Mouse (Mus musculus) adrenal gland, postnatal 10 days (tissue): ENCODE data around the gene Clcf1. TPM values are rescaled to one million over a fixed set of nuclear protein-coding genes. Genes with fewer than 3 reads are reported as not detected.
A peak's percentile ranks its signal among the peaks of the same experiment; 100 is the strongest.

Source experiments
- DNase-seq: peaks from one replicate; pipeline ENCODE4 v3.0.0; 2021; ENCODE audit warnings: mixed read lengths
- microRNA-seq: library from miRNA; unstranded; fragments of <30 nt; microRNA quantifications from one replicate; pipeline ENCODE4 v1.2.0, GENCODE M21; 2021
- total RNA-seq, 2 experiments: library from RNA; stranded (reverse); gene quantifications; 2 replicates each; pipeline ENCODE4 v1.2.3; 2021

Gene Clcf1
- total RNA-seq, 2 experiments from 2014 or later, result 8.3 to 9.8 TPM

DNA sequence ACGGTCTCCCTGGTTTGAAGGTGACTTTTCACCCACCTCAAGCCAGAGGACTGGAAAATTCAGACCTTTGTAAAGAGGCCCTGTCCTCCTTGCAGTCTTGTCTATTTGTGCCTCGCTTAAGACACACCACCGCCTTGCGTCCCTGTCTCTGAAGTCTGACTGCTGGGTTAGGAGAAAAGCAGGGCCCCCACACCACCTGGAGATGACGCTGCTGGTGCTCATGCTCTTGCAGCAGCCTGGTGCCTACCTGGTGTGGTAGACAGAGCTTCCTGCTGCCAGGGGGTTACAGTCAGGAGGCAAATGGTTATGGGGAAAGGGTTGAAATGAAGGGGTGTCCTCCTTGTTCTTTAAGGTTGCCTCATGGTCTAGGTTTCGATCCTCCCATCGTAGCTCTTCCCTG, 40.2 kb downstream of the Clcf1 start:
- no peak for DNase-seq

DNA sequence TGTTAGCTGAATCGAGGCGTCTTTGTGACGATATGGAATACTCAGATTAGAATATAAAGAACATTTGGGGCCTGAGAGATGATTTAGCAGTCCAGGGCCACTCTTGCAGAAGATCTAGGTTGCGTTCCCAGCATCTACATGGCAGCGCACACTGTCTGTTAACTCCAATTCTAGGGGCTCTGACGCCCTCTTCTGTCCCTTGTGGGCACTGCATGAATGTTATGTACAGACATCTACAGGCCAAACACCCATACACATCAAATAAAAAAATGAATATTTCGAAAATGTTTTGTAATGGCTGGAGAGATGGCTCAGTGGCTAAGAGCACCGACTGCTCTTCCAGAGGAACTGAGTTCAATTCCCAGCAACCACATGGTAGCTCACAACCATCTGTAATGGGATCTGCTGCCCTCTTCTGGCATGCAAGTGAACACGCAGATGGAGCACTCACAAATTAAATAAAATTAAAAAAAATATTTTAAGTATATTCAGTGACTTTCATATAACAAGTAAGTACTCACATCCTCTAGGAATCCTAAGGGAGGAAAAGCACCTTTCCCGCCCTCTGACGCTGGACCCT, 41.6 kb downstream of the Clcf1 start:
- no peak for DNase-seq

DNA sequence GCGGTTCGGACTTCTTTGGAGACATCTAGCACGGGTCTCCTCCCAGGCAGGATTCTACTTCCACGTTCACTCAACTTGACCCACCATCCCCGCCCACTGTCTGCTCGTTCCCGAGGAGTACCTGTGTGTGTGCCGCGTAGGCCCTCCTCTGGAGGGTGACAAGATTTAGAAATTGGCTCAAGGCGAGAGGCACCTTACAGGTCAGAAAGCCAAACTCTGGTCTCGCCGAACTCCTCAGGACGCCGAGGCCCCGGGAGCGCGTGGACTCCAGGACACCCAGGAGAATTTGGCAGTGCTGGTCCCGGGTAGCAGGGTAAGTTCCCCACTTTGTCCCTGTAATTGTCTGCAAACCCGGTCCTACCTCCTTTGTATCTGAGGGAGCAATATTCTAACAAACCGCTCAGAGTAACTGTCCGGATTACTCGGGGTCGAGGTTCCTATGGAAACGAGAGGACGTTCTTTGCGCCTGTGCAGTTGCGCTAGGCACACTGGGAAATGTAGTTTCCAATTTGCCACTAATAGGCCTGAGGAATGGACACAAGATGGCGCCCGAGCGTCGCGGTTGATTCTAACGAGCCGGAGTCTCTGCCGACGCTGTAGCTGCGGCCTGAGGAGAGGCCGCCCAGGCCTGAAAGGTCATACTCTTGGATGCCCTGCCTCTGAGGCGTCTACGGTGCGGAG, 43.3 kb downstream of the Clcf1 start:
- peak; percentile 94 for DNase-seq

DNA sequence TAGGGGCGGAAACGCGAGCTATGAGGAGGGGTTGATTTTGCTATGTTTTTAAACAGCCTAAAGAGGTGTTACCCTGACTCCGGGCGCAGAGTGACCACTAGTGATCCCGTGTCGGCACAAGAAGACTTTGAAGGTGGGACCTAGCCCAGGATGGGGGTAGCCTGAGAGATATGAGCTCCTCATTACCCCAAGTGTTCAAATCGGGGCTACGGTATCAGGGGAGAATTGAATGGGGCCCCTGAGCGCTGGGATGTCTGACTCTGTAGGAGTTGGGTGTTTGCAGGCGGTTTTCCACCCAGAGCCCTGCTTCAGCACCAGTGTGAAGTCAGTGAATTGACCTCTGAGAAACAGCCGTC, 43.8 kb downstream of the Clcf1 start:
- no peak for DNase-seq

DNA sequence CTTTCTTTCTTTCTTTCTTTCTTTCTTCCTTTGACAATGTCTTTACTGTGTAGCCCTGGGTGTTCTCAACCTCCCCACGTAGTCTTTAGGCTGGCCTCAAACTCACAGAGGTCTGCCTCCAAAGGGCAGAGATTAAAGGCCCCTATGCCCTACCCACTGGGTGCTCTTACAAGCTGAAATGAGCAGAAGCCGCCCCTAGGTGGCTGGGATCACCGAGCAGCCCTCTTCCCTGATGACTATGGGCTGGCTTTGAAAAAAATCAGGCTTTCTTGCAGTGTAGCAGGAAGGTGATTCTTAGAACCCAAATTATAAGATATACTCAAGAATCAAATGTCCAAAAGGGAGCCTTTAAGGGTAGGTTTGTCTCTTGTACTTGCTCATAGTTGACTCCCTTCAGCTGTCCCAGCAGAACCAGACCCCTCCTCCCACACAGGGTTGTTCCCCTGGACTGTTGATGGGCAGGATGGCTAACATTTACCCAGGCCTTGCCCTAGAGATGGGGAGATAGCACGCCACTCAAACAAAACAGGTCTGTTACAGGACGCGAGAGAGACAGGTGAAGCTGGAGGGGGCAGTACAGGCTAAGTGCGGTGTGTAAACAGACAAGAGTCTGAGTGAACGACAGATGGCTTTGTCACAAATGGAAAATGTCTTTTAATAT, 47.1 kb downstream of the Clcf1 start:
- no peak for DNase-seq

DNA sequence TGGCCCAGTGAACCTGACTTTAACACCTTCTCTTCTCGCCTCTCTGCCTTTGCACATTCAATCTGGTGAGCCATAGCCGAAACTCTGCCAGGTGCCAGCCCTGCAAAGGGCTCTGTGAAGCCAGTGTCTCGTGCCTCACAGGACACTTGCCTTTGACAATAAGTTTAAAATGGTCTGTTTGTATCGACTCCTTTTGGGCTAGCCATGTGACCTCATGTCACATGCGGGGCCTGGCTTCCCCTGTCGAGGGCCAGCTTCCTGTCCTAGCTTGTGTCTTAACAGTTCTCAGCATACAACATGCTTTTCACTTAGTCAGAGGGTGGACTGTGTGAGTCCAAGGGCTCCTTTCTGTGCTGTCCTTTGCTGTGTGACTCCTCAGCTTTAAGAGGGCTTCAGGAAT, 48.7 kb downstream of the Clcf1 start:
- no peak for DNase-seq

DNA sequence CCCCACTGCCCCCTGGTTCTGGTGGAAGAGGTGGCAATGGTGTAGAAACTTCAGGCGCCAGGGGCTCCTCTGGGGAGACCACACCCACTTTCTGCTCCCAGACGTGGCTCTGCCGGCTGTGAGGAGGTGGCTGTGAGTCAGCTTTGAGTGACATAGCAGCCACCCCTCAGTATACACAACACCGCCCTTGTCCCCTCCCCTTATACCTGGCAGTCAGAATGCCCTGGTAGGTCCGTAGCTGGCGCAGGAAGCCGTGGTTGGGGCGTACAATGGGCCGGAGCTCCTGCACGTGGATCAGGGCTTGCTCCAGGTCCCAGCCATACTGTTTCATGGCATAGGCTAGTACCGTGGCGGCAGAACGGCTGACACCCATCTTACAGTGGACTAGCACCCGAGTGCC, 49.7 kb downstream of the Clcf1 start:
- DNase-seq, result no peak

DNA sequence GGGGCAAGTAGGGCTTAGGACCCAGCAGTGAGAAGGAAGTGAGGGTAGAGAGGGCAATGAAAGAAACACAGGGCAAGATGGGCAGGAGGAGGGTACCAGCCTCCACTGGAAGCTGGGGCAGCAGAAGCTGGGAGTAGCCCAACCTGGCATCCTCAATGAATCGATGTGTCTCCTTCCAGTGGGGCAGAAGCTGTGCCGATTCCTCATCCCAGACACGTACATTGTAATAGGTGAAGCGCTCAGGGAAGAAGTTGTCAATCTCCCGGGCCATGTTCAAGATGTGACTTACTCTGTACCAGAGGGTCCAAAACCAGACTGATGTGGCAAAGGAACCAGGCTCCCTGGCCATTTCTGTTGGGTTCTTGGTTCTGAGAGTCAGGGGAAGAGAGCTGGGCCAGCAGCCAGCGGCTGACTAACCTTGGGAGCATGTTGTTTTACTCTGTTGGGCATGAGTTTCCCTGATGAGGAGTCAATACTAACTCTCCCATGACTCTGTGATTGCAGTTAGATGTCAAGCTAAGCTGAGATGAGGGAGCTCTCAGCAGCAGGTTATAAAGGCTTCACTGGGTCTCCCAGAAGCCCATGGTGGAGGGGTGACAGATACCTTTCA, 50.2 kb downstream of the Clcf1 start:
- DNase-seq, result peak; percentile 38

DNA sequence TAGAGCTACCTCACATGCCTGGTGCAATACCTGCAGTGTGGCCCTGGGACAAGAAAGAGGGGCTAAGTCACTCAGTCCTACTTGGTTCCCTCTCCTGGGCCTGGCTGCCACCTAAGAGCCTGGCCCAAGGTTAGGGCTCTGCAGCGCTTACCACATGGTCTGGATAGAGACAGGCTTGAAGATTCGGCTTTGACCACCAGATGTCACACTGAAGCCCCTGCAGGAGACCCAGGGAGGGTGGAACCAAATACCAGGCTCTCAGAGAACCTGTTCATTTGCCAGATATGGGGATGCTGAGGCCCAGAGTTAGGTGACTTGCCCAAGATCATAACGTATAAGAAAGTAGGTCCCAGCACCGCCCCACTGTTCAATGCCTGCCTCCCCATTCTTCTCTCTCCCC, 51.9 kb downstream of the Clcf1 start:
- DNase-seq, result no peak

DNA sequence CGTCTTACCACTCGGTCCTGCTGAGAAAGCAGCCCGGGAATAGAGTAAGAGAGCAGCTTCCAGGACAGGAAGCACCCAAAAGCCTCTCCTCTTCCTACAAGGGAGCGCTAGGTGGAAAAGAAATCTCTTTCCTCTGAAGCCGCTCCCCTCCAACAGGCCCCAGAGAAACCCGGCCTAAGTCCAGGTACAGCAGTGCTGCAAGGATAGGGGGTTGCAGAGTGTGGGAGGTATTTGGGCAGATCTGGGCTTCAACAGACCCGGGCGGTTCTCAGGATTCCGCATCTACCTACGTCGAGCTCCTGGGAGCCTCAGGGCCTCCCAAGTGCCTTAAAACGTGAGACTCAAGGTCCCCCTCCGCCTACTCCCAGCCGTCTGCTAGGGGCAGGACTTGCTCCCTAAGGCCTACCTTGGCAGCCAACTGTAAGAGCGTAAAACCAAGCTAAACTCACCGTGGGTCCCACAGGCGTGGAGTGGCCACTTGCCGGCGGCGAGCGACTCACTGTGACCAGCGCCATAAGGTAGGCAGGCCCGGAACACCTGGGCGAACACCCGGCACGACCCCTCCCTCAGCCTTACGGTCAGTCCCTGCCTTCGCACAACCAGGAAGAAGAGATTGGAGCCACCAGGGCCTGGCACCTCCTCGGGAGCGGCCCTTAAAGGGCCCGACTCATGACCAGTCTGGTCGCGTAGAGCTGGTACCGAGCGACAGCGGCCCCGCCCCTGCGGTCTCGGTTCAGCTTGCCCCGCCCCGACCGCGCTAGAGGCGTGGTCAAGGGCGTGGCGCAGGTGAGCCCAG, 54.7 kb downstream of the Clcf1 start, which contains the start of gene Ssh3:
TSS of gene Ssh3 (minus strand) at position 615 of the 796 bp plus-strand sequence.
- DNase-seq, result peak; percentile 85

DNA sequence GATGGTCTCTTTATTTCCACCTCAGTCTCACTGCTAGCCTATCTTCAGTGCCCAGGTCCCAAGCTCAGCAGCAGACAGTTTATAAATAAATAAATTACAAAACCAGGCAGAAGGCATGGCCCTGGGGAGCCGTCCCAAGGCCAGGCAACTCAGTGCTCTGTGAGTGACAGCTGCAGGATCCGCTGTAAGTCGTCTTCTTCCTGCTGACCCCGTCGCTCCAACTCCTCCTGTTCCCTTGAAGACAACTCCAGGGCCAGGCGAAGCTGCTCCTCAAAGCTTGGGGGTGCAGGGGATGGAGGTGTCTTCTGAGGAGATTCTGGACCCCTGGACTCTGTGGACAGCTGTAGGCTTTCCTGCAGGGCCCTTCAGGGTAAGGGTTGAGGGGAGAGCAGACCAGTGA, 56.1 kb downstream of the Clcf1 start:
- peak; percentile 54 for DNase-seq

DNA sequence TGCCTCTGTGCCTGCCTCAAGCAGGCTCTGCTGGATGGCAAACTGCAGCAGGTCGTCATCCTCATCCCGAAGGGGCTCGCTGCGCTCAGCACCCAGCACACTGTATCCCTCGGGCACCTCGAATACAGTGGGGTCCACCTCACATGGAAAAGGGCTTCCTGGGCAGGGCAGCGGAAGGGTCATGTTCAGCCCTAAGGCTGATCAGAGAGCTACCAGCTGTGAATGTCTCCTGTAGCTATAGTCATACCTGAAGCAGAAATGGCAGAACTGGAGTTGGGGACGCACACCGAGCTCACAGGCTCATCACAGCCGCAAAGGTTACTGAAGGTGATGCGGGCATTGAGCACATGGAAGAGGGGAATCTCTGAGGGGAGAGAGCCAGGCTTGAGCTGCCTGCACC, 56.9 kb downstream of the Clcf1 start:
- no peak for DNase-seq

Small RNAs within 50 kb of the gene (microRNA-seq; reads per million reads assigned to microRNA genes)
- gene Gm26115, result not detected
- not detected for gene Mir6985

Other genes with a start within 250 kb of the Clcf1 start
- gene Aldh3b2, start 241.9 kb upstream of the Clcf1 start, total RNA-seq, result 10 to 100 TPM in 1 of 2 experiments, 1 to 10 TPM in 1; 8.9 to 11.2 TPM
- gene Acy3, start 227.7 kb upstream of the Clcf1 start, total RNA-seq, result 10 to 100 TPM; 32.0 to 33.3 TPM
- gene Tbx10, start 221.5 kb upstream of the Clcf1 start, total RNA-seq, result not detected
- gene Nudt8, start 213.7 kb upstream of the Clcf1 start, total RNA-seq, result 10 to 100 TPM; 39.4 to 40.5 TPM
- gene Gm49405, start 213.6 kb upstream of the Clcf1 start, total RNA-seq, result 1 to 10 TPM in 1 of 2 experiments, under 1 TPM in 1; 0.72 to 1.9 TPM
- gene Doc2g, start 210.9 kb upstream of the Clcf1 start, total RNA-seq, result 1 to 10 TPM; 1.3 to 3.0 TPM
- gene Ndufv1, start 201.4 kb upstream of the Clcf1 start, total RNA-seq, result 100 to 1,000 TPM; 683 to 759 TPM
- gene Gstp1, start 176.3 kb upstream of the Clcf1 start, total RNA-seq, result 100 to 1,000 TPM; 270 to 316 TPM
- 10 to 100 TPM; 34.9 to 50.2 TPM for gene Gstp2, start 168.2 kb upstream of the Clcf1 start, total RNA-seq
- gene Gstp3, start 154.7 kb upstream of the Clcf1 start, total RNA-seq, result 10 to 100 TPM; 42.6 to 90.1 TPM
- gene Cabp2, start 132.7 kb upstream of the Clcf1 start, total RNA-seq, result under 1 TPM in 1 of 2 experiments, not detected in 1; 0.63 TPM
- 10 to 100 TPM; 56.3 to 64.1 TPM for gene Cdk2ap2, start 117.1 kb upstream of the Clcf1 start, total RNA-seq
- 10 to 100 TPM; 59.7 to 75.1 TPM for gene Pitpnm1, start 114.2 kb upstream of the Clcf1 start, total RNA-seq
- 10 to 100 TPM; 71.5 to 73.4 TPM for gene Aip, start 88.4 kb upstream of the Clcf1 start, total RNA-seq
- not detected for gene Gpr152, start 74.5 kb upstream of the Clcf1 start, total RNA-seq
- gene Cabp4, start 70.2 kb upstream of the Clcf1 start, total RNA-seq, result 1 to 10 TPM in 1 of 2 experiments, under 1 TPM in 1; 0.69 to 1.9 TPM
- gene Coro1b, start 65.6 kb upstream of the Clcf1 start, total RNA-seq, result 100 to 1,000 TPM; 185 to 193 TPM
- gene Ptprcap, start 60.6 kb upstream of the Clcf1 start, total RNA-seq, result 10 to 100 TPM; 11.5 to 14.0 TPM
- gene Rps6kb2, start 50.9 kb upstream of the Clcf1 start, total RNA-seq, result 10 to 100 TPM; 26.5 to 38.2 TPM
- 1 to 10 TPM; 4.8 to 8.8 TPM for gene Carns1, start 38.8 kb upstream of the Clcf1 start, total RNA-seq
- 1 to 10 TPM; 4.2 to 6.6 TPM for gene Tbc1d10c, start 23.0 kb upstream of the Clcf1 start, total RNA-seq
- 100 to 1,000 TPM; 411 to 414 TPM for gene Ppp1ca, start 22.2 kb upstream of the Clcf1 start, total RNA-seq
- 10 to 100 TPM in 1 of 2 experiments, 1 to 10 TPM in 1; 7.4 to 10.8 TPM for gene Rad9a, start 12.6 kb upstream of the Clcf1 start, total RNA-seq
- not detected for gene AC109138.7, start 119 bp downstream of the Clcf1 start, total RNA-seq
- 10 to 100 TPM; 34.7 to 35.6 TPM for gene Pold4, start 17.7 kb downstream of the Clcf1 start, total RNA-seq
- 10 to 100 TPM; 16.8 to 21.9 TPM for gene Ssh3, start 54.9 kb downstream of the Clcf1 start, total RNA-seq
- 1 to 10 TPM; 3.5 to 8.5 TPM for gene Ankrd13d, start 68.9 kb downstream of the Clcf1 start, total RNA-seq
- gene Grk2, start 92.0 kb downstream of the Clcf1 start, total RNA-seq, result 10 to 100 TPM; 46.3 to 54.8 TPM
- gene Kdm2a, start 184.0 kb downstream of the Clcf1 start, total RNA-seq, result 10 to 100 TPM; 67.7 to 84.7 TPM
- gene Rhod, start 225.2 kb downstream of the Clcf1 start, total RNA-seq, result 10 to 100 TPM; 13.7 to 15.4 TPM